Mouse (Mus musculus) pancreas, adult 10 weeks (tissue): ENCODE measurements around the gene Ptrh1. TPM values are rescaled to one million over a fixed set of nuclear protein-coding genes. Genes with fewer than 3 reads are reported as not detected.

Experiments used
- polyA plus RNA-seq: library from polyadenylated mRNA; stranded (reverse); fragments of 350-450 nt; fragmentation: Illumina TruSeq; extraction: RNeasy Lipid Tissue Mini Kit (QIAGEN cat#74804); gene quantifications from one replicate; pipeline ENCODE4 v1.2.3, GENCODE M21; 2015; ENCODE audit warnings: low read depth, low replicate concordance; ENCODE audit not compliant: insufficient read depth

Gene Ptrh1
- 4.1 TPM for polyA plus RNA-seq

DNA sequence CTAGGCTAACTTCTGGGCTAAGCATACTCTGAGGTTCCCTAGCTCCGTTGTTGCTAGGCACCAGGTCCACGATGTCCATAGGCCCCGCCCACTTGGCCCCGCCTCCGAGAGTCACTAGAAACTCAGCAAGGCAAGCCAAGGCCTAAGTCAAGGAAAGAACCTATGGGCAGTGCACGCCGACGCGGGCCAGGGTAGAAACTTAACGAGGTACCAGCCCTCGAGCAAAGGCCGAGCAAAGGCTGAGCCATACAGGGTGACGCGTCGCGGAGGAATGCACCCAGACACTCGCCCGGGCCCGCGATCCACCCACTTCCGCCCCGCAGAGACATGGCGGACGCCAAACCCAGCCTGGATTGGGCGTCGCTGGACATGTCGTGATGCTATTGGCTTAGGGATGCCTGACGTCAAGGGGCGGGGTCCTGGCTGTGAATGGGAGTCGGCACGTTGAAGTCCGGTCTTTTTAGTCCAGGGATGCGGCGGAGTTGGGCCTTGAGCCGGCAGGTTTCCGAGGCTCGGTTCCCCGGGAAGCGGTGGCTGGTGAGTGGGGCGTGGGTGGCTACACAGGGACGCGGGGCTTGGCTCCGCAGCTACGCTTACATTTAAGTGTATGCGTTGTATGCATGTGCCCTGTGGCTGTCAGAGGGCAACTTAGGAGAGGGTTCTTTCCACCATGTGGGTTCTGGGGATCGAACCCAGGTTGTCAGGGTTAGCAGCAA lies at the start of gene Ptrh1, which contains the start of gene Ttc16:
Ptrh1 (plus strand) TSS at position 428 of the 716 bp plus-strand sequence.
Ttc16 (minus strand) TSS at position 275 of the 716 bp plus-strand sequence.

DNA sequence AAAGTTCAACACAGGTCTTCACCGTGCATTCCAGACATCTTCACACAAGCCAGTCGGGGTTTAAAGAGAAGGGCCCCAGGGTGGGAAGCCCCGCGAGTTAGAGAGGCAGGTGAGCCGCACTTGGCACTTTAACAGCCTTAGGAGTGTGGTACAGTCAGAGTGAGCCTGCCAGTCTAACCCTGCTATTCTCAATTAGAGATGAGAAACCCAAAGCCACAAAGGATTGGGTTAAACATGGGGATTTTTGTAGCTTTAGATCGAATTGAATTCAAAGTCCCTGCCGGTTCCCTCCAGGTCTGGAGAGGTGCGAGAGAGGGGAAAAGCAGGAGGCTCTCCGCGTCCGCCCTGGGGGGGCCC lies 34.7 kb upstream of the Ptrh1 start, which contains the start of gene 6330409D20Rik:
6330409D20Rik (minus strand) TSS at position 101 of the 357 bp plus-strand sequence.

DNA sequence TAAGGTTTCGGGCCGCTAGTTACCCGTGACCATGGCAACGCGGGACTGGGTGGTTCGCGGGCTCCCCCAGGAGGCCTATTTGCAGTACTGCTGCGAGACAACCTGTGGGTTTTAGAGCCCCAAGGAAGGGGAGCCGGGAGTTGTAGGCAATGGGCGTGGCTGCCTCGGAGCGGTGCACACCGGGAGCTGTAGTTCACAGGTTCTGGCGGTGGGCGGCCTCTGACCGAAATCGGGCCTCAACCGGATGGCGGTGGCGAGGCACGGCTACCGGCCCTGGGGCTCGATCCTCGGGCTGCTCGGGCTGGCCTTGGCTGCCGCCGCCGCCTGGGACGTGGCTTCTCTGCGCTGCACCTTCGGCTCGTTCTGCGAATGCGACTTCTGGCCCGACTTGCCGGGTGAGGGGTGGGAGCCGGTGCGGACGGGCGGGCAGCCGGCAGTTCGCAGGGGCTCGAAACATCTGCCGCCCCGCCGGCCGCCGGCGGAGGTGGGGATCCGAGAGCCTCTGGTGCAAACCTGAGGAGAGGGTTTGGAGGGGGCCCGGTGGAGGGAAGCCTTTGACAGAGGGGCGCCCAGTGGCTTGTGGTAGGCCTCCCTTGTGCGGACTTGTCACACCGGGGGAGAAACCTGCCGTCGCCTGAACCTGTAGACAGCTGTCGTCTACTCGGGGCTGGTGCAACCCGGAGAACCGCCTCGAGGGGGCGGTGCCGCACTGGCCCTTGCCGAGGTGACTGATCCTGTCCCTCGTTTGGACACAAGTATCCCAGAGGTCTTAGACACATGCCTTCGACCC lies 18.3 kb upstream of the Ptrh1 start, which contains the start of gene Tor2a:
Tor2a (plus strand) TSS at position 179 of the 790 bp plus-strand sequence.

GRCm38 (mm10) chr2:32784048-32784681 lies 8.6 kb downstream of the Ptrh1 start, which contains the start of gene Cfap157:
Cfap157 (minus strand) TSS chr2:32784428.

Other genes starting within 250 kb of the Ptrh1 start
- gene Fam102a, start 240.5 kb upstream of the Ptrh1 start, polyA plus RNA-seq: 7.6 TPM
- gene Dpm2, start 204.9 kb upstream of the Ptrh1 start, polyA plus RNA-seq: 30.0 TPM
- not detected for gene Pip5kl1, start 201.0 kb upstream of the Ptrh1 start, polyA plus RNA-seq
- gene 9430097D07Rik, start 200.1 kb upstream of the Ptrh1 start, polyA plus RNA-seq: not detected
- gene St6galnac4, start 188.7 kb upstream of the Ptrh1 start, polyA plus RNA-seq: 8.7 TPM
- 8.5 TPM for gene St6galnac6, start 176.1 kb upstream of the Ptrh1 start, polyA plus RNA-seq
- 4.1 TPM for gene Ak1, start 154.0 kb upstream of the Ptrh1 start, polyA plus RNA-seq
- 78.3 TPM for gene Eng, start 129.2 kb upstream of the Ptrh1 start, polyA plus RNA-seq
- gene Fpgs, start 71.6 kb upstream of the Ptrh1 start, polyA plus RNA-seq: 25.2 TPM
- 22.0 TPM for gene Cdk9, start 62.7 kb upstream of the Ptrh1 start, polyA plus RNA-seq
- gene Sh2d3c, start 54.7 kb upstream of the Ptrh1 start, polyA plus RNA-seq: 7.7 TPM
- gene 6330409D20Rik, start 34.8 kb upstream of the Ptrh1 start, polyA plus RNA-seq: not detected
- gene Tor2a, start 18.6 kb upstream of the Ptrh1 start, polyA plus RNA-seq: 24.0 TPM
- gene Ttc16, start 153 bp upstream of the Ptrh1 start, polyA plus RNA-seq: 0.70 TPM
- gene Cfap157, start 8.6 kb downstream of the Ptrh1 start, polyA plus RNA-seq: 0.48 TPM
- 7.2 TPM for gene Stxbp1, start 71.5 kb downstream of the Ptrh1 start, polyA plus RNA-seq
- 14.7 TPM for gene Fam129b, start 100.3 kb downstream of the Ptrh1 start, polyA plus RNA-seq
- 289 TPM for gene Rpl12, start 185.8 kb downstream of the Ptrh1 start, polyA plus RNA-seq
- 3.8 TPM for gene Lrsam1, start 185.8 kb downstream of the Ptrh1 start, polyA plus RNA-seq
- gene Slc2a8, start 206.3 kb downstream of the Ptrh1 start, polyA plus RNA-seq: 4.8 TPM